Mouse (Mus musculus) megakaryocyte, embryonic 14.5 days (primary cell): ENCODE data around the gene Btn1a1.

Experiments used
- FLI1 ChIP-seq: IDR thresholded peaks from 2 replicates; pipeline ENCODE4 v1.6.1; 2012; ENCODE audit warnings: low read length, inconsistent platforms, mixed read lengths
- GATA1 ChIP-seq: IDR thresholded peaks from 3 replicates; pipeline ENCODE4 v1.6.1; 2012; ENCODE audit warnings: mixed read lengths, low read length, inconsistent platforms, borderline replicate concordance

DNA sequence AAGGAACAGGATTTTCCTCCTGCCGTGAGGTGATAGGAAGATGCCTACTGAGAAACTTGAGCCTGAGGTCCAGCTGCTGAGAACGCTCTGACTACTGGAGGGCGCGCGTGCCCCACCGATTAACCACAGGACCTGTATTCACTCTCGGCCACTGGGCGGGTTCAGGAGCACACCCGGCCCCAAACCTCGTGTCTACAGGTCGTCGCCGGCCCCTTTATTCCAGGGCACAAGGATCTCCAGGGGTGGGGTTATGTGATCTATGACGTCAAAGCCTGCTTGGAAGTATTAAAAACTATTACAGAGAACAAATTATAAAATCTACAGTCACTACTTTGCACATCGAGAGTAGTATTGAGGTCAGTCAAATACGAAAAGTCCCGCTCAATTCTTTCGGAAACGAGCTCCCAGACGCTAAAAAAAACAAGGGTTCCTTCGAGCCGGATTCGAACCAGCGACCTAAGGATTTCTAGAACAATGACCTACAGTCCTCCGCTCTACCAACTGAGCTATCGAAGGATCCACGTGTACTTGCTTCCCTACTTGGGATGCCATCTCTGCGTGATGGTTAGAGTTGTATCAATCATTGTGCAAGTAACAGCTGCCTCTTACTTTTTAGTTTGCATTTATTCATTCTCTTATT, 33.0 kb downstream of the Btn1a1 start:
- TF ChIP-seq GATA1, result no peak
- TF ChIP-seq FLI1, result no peak
